Mouse (Mus musculus) heart, embryonic 14.5 days (tissue): ENCODE measurements at regions not wholly inside any gene's neighbourhood (a gene's known extent, or its start where the extent isn't known, plus 50 kb on each side); places are given as distances from the start of the nearest gene placed in this dataset.

Experiments
- ATAC-seq: fragments of 200-750 bp; cut with Nextera tagmentation; 2 replicates; pipeline ENCODE4 v1.8.0; 2017; ENCODE audit warnings: low read depth, moderate TSS enrichment; ENCODE audit not compliant: insufficient number of reproducible peaks, insufficient read depth, low FRiP score
- H3K27ac ChIP-seq, 2 experiments: fragments of 200-500 bp in 1 of 2; fragments of 300-500 bp in 1 of 2; sonication (generic) in 1 of 2; replicated peaks in 1 of 2; 2 replicates each; pipeline ENCODE4 v1.5.1; 2012 to 2014; ENCODE audit warnings: low read depth in 2 of 2, low read length in 2 of 2, control low read depth in 1 of 2, mild to moderate bottlenecking in 1 of 2, mixed read lengths in 1 of 2; ENCODE audit not compliant: control insufficient read depth in 1 of 2, insufficient read depth in 1 of 2
- H3K27me3 ChIP-seq: fragments of 300-500 bp; sonication (generic); 2 replicates; pipeline ENCODE4 v1.6.1; 2014; ENCODE audit warnings: mild to moderate bottlenecking, low read length, control low read depth; ENCODE audit not compliant: control insufficient read depth, insufficient read depth
- H3K36me3 ChIP-seq: fragments of 300-500 bp; sonication (generic); 2 replicates; pipeline ENCODE4 v1.6.1; 2014; ENCODE audit warnings: mild to moderate bottlenecking, control low read depth, low read length, mixed read lengths; ENCODE audit not compliant: control insufficient read depth, insufficient read depth
- H3K4me1 ChIP-seq, 2 experiments: fragments of 200-500 bp in 1 of 2; fragments of 300-500 bp in 1 of 2; sonication (generic) in 1 of 2; 2 replicates each; pipeline ENCODE4 v1.6.1; 2012 to 2014; ENCODE audit warnings: low read length in 2 of 2, control low read depth in 1 of 2, mixed read lengths in 1 of 2; ENCODE audit not compliant: control insufficient read depth in 2 of 2, insufficient read depth in 2 of 2
- H3K4me2 ChIP-seq: fragments of 300-500 bp; sonication (generic); 2 replicates; pipeline ENCODE4 v1.6.1; 2014; ENCODE audit warnings: mild to moderate bottlenecking, low read length
- H3K4me3 ChIP-seq, 2 experiments: fragments of 200-500 bp in 1 of 2; fragments of 300-500 bp in 1 of 2; sonication (generic) in 1 of 2; 2 replicates each; pipeline ENCODE4 v1.5.1; 2012 to 2014; ENCODE audit warnings: low read length in 2 of 2, mild to moderate bottlenecking in 2 of 2, control low read depth in 1 of 2, low read depth in 1 of 2, moderate library complexity in 1 of 2; ENCODE audit not compliant: control insufficient read depth in 1 of 2, insufficient read depth in 1 of 2
- H3K9ac ChIP-seq: fragments of 300-500 bp; sonication (generic); 2 replicates; pipeline ENCODE4 v1.6.1; 2014; ENCODE audit warnings: mild to moderate bottlenecking, low read length
- H3K9me3 ChIP-seq: fragments of 300-500 bp; sonication (generic); 2 replicates; pipeline ENCODE4 v1.6.1; 2016; ENCODE audit warnings: low read length, control low read depth; ENCODE audit not compliant: control insufficient read depth
- WGBS: fragments of 180-500 bp; shearing (Covaris S2); extraction: QIAGEN DNeasy Blood & Tissue Kit; methylation state at CpG from one replicate; pipeline ENCODE4 v1.1.7; 2014; 5-methylcytosine and 5-hydroxymethylcytosine counted together

DNA sequence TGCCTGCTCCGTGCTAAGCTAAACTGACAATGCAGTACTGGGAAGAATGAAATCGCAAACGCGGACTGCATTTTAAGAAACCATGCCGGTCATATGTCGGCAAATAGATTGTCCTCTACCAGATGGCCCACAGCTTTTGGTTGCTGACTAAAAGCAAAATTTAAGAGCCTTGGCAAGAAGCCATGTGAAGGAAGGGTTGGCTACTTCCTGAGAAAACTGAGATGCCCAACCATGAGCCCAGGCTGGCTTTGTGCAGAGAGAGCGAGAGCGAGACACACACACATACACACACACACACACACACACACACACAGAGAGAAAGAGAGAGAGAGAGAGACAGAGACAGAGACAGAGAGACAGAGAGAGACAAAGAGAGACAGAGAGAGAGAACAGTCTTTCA, 111.1 kb upstream of the Gdf10 start:
- H3K27ac ChIP-seq = no peak overlapping the region

GRCm38 (mm10) chr14:33812772-33813171, 110.6 kb upstream of the Gdf10 start:
- Histone ChIP-seq H3K27me3 (no peaks in the 10 kb centered on the region), H3K36me3 (no peaks in the 10 kb centered on the region), H3K9ac (no peak overlapping the region), H3K9me3 (no peaks in the 10 kb centered on the region), H3K27ac (no peak overlapping the region), H3K4me3 (no peak overlapping the region), H3K4me2 (no peak overlapping the region), H3K4me1 (peaks cover 3 to 18% of the 10 kb centered on the region in 2 experiments)
- no peak for ATAC-seq
- WGBS = 68% methylated on average over 4 of the region's 4 CpGs

More for the DNA sequence above, 111.1 kb upstream of the Gdf10 start:
- no peak overlapping the region for H3K9ac ChIP-seq
- no peak for ATAC-seq
- 84% methylated on average over 8 of the region's 8 CpGs for WGBS
- H3K4me2 ChIP-seq = no peak overlapping the region
- no peaks in the 10 kb centered on the region for H3K9me3 ChIP-seq
- no peak overlapping the region for H3K4me3 ChIP-seq
- peaks cover 3 to 18% of the 10 kb centered on the region in 2 experiments for H3K4me1 ChIP-seq
- H3K36me3 ChIP-seq = no peaks in the 10 kb centered on the region
- H3K27me3 ChIP-seq = no peaks in the 10 kb centered on the region

DNA sequence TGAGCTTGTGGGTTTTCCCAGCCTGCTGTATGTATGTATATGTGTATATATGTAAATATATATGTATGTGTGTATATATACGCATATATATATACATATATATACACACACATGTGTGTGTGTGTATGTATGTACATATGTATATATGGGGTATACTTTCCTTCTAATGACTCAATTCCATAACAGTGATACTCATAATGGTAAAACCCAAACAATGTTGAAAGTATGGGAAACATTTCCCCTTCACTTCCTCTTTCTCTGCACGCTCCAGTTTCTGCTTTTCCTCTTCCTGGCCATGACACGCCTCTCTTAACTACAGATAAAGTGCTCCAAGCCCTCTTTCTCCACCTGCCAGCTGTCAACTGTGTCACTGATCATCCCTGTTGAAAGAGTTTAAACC, 110.1 kb upstream of the Gdf10 start:
- H3K9me3 ChIP-seq = no peaks in the 10 kb centered on the region
- no peak for ATAC-seq
- no peak overlapping the region for H3K9ac ChIP-seq
- H3K27ac ChIP-seq = no peak overlapping the region
- no peak overlapping the region for H3K4me2 ChIP-seq
- no peaks in the 10 kb centered on the region for H3K36me3 ChIP-seq
- no peaks in the 10 kb centered on the region for H3K27me3 ChIP-seq
- peaks cover 3 to 13% of the 10 kb centered on the region in 2 experiments for H3K4me1 ChIP-seq
- H3K4me3 ChIP-seq = no peak overlapping the region
- WGBS = 52% methylated on average over 3 of the region's 3 CpGs

GRCm38 (mm10) chr14:33814107-33814506, 109.3 kb upstream of the Gdf10 start:
- no peak overlapping the region for H3K4me2 ChIP-seq
- ATAC-seq = no peak
- H3K27me3 ChIP-seq = no peaks in the 10 kb centered on the region
- H3K27ac ChIP-seq = no peak overlapping the region
- peaks cover 0 to 6% of the 10 kb centered on the region in 2 experiments; a peak in 3 of 4 replicates for H3K4me1 ChIP-seq
- H3K9me3 ChIP-seq = no peaks in the 10 kb centered on the region
- no peaks in the 10 kb centered on the region for H3K36me3 ChIP-seq
- 63% methylated on average over 1 of the region's 1 CpGs for WGBS
- H3K9ac ChIP-seq = no peak overlapping the region
- H3K4me3 ChIP-seq = no peak overlapping the region

- no peak overlapping the region for H3K4me3 ChIP-seq
- no peak for ATAC-seq
- peaks cover 0 to 2% of the 10 kb centered on the region in 2 experiments; a peak in 1 of 4 replicates for H3K4me1 ChIP-seq
- H3K27me3 ChIP-seq = no peaks in the 10 kb centered on the region
- no peak overlapping the region for H3K4me2 ChIP-seq
- no peak overlapping the region for H3K27ac ChIP-seq
- H3K9ac ChIP-seq = no peak overlapping the region
- no peaks in the 10 kb centered on the region for H3K9me3 ChIP-seq
- 74% methylated on average over 2 of the region's 2 CpGs for WGBS
- H3K36me3 ChIP-seq = no peaks in the 10 kb centered on the region
These were observed 108.8 kb upstream of the Gdf10 start for GRCm38 (mm10) chr14:33814599-33814998.

DNA sequence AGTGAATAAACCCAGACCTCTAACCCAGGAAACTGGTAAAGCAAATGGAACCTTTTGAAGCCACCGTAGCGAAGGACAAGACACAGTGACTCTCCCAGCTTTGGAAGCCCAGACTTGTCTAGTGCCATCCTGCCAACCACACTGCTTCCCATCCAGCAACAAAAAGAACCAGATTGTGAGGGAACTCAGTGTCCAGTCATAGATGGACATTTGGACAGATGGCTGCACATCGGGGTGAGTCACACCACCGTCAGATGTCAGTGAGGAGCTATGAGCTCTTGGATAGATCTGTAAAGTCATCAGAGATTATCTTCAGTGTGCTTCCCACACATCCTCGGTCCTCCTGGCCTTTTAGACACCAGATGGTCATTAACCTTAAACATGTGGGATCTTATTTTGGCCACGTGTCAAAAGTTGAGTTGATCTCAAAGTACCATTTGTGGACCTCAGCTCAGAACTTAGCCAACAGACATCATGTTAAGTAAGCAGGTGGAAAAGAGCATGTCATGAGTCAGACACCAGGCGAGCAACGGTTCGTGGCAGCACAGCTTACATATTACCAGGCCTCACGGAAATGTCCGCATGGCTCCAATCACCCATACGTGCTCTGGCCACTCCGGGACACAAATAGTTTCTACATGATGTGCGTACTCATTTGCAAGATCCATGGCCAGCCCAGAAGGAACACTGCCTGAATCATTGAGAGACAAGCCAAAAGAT, 102.7 kb upstream of the Gdf10 start:
- no peak overlapping the region for H3K9ac ChIP-seq
- H3K27ac ChIP-seq = no peak overlapping the region
- no peak overlapping the region for H3K4me2 ChIP-seq
- H3K4me3 ChIP-seq = no peak overlapping the region
- 0 out of 2 replicates have a peak, but pooled peaks cover 2% of the 10 kb centered on the region for H3K9me3 ChIP-seq
- H3K36me3 ChIP-seq = no peaks in the 10 kb centered on the region
- peaks cover 0 to 3% of the 10 kb centered on the region in 2 experiments; a peak in 2 of 4 replicates for H3K4me1 ChIP-seq
- H3K27me3 ChIP-seq = no peaks in the 10 kb centered on the region
- ATAC-seq = no peak
- WGBS = 81% methylated on average over 14 of the region's 14 CpGs

DNA sequence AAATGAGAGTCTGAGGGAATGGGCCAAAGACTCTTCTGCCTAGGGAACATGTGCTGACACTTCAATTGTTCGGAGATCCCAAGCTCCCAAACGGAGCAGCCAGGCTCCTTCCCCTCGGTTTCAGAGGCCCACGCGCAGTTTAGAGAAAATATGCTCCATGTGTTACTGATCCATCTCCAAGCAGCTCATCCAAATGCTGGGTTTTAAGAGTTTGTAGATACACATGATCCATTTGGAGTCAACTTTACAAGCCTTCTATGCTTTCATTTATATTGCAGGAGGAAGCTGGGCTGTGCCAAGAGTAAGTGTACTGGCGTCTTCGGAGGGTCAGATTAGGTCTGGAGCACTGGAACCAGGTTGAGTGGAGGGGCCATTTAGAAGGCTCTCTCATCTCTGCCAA, 102.0 kb upstream of the Gdf10 start:
- Histone ChIP-seq H3K27me3 (no peaks in the 10 kb centered on the region), H3K36me3 (no peaks in the 10 kb centered on the region), H3K4me1 (peaks cover 1 to 3% of the 10 kb centered on the region in 2 experiments; a peak in 2 of 4 replicates), H3K4me2 (no peak overlapping the region), H3K27ac (no peak overlapping the region), H3K4me3 (no peak overlapping the region), H3K9ac (no peak overlapping the region), H3K9me3 (0 out of 2 replicates have a peak, but pooled peaks cover 2% of the 10 kb centered on the region)
- no peak for ATAC-seq
- WGBS = 84% methylated on average over 7 of the region's 7 CpGs
